Mouse (Mus musculus): ENCODE results near the gene Bcl2l11.

DNA sequence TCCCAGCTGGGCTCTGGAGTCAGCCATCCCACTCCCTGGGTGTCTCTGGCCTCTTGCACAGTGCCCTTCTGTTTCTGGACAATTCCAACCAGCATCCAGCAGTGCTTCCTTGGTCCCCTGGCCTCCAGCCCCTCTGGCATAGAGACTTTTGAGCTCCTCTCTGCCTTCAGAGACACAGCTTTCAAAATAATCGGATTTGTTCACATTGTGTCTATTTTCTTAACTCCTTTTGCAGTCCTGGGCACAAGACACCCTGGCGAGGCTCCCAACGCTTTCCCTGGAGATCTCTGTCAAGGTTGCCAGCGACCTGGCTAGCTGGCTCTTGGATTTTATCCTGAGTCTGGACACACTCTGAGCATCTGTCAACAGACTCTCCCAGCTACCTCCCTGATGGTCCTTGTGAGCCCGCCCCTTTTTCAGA, 51.4 kb downstream of the Bcl2l11 start:
- TF ChIP-seq CTCF (IDR thresholded peaks at IDR 0.05; ENCODE audit: extremely low read depth, insufficient read depth, low read length): no peak
- no peak for TF ChIP-seq POLR2A (IDR thresholded peaks at IDR 0.05; ENCODE audit: extremely low read depth, insufficient read depth, low read length)

Measured in cortical plate, adult 2 months (tissue).